Mouse (Mus musculus): Measurements from ENCODE around the gene Nudt5.

Nudt5 gene

GRCm38 (mm10) chr2:5867681-5868080 lies 22.9 kb downstream of the Nudt5 start:
- no peak for DNase-seq (ENCODE audit: low spot score in 2 of 2)

GRCm38 (mm10) chr2:5869746-5870145 lies 24.9 kb downstream of the Nudt5 start:
- DNase-seq (ENCODE audit: low spot score in 2 of 2): no peak

- no peak for DNase-seq (ENCODE audit: low spot score in 2 of 2)
These were observed 32.6 kb downstream of the Nudt5 start for GRCm38 (mm10) chr2:5877446-5877845.

- DNase-seq (ENCODE audit: low spot score in 2 of 2): no peak
These were observed 44.0 kb downstream of the Nudt5 start for GRCm38 (mm10) chr2:5888865-5889264.

GRCm38 (mm10) chr2:5889412-5889811 lies 44.6 kb downstream of the Nudt5 start:
- DNase-seq (ENCODE audit: low spot score in 2 of 2): peak in 1 of 2 experiments; percentile 48

GRCm38 (mm10) chr2:5894296-5894695 lies 49.5 kb downstream of the Nudt5 start:
- no peak for DNase-seq (ENCODE audit: low spot score in 2 of 2)

- DNase-seq (ENCODE audit: low spot score in 2 of 2): peak; percentile 98 to 99
These were observed 50.2 kb downstream of the Nudt5 start, which contains the start of gene Sec61a2 for GRCm38 (mm10) chr2:5894843-5895570. Sec61a2 (minus strand) TSS chr2:5895432.

GRCm38 (mm10) chr2:5900145-5900544 lies 55.3 kb downstream of the Nudt5 start:
- DNase-seq (ENCODE audit: low spot score in 2 of 2): no peak

- DNase-seq (ENCODE audit: low spot score in 2 of 2): peak in 1 of 2 experiments; percentile 29
These were observed 61.3 kb downstream of the Nudt5 start for GRCm38 (mm10) chr2:5906092-5906491.

- no peak for DNase-seq (ENCODE audit: low spot score in 2 of 2)
These were observed 61.8 kb downstream of the Nudt5 start for GRCm38 (mm10) chr2:5906625-5907024.

- DNase-seq (ENCODE audit: low spot score in 2 of 2): no peak
These were observed 66.6 kb downstream of the Nudt5 start for GRCm38 (mm10) chr2:5911282-5911965.
